Mouse (Mus musculus) E14TG2a.4 (cell line): Measurements from ENCODE around the gene 4930451I11Rik.

ENCODE experiments used
- CTCF ChIP-seq: conservative IDR thresholded peaks from 2 replicates; pipeline ENCODE4 v1.5.1; 2014; ENCODE audit warnings: low read length
- POU5F1 ChIP-seq: IDR thresholded peaks from 2 replicates; pipeline ENCODE4 v1.6.1; 2014; ENCODE audit warnings: low read length, borderline replicate concordance

DNA sequence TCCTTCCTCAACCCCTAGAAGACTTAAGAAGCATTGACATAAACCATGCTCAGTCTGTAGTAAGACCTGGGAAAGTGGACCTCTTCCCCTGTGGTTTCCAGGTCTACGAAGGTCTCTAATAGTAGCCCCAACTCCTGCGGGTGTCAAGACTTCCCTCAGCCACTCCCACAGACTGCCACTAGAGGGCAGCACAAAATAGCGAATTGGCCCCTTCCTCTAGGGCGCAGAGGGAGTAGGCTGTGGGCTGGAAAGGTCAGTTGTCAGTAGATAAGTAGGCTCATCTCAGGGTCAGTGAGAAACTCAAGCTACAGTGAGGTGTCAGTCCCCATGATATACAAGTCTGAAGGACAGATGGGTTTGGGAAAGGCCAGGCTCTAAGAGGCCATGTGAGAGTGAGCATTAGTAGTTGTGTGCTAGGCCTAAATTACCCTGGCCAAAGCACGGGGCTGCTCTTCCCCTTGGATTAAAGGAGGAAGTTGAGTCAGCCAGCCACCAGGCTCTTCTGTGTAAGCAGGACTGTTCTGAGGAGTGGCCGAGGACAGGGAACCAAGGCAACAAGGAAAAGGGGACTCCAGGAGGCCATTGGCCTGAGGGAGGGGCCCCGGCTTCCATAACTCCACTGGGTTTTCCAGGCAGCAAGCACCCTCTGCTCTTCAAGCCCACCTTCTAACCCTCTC is 9.5 kb downstream of the 4930451I11Rik start:
- TF ChIP-seq CTCF (peak; percentile 99), POU5F1 (no peak)
